Mouse (Mus musculus): ENCODE measurements around the gene Syn3. TPM values are rescaled to one million over a fixed set of nuclear protein-coding genes. Genes with fewer than 3 reads are reported as not detected.

The Syn3 gene
- total and polyA plus RNA-seq, 2 experiments from 2014 or later: 22.0 to 67.0 TPM

GRCm38 (mm10) chr10:86343931-86344330 is 154.8 kb downstream of the Syn3 start:
- Histone ChIP-seq H3K9ac (replicated peaks; ENCODE audit: low read length, poor library complexity, severe bottlenecking) (no peak overlapping the region), H3K4me2 (ENCODE audit: low read depth, low read length, poor library complexity, severe bottlenecking) (no peak overlapping the region), H3K4me1 (ENCODE audit: insufficient read depth, low read length) (peaks cover 7% of the 10 kb centered on the region), H3K36me3 (ENCODE audit: insufficient read depth, low read length) (peaks cover 20% of the 10 kb centered on the region), H3K4me3 (ENCODE audit: low read depth, low read length) (no peak overlapping the region), H3K9me3 (ENCODE audit: low read length) (no peaks in the 10 kb centered on the region), H3K27ac (ENCODE audit: low read depth, low read length) (no peak overlapping the region), H3K27me3 (ENCODE audit: insufficient read depth, low read length) (no peaks in the 10 kb centered on the region)
- 94% methylated on average over 7 of the region's 7 CpGs for WGBS
- no peak for TF ChIP-seq CTCF (IDR thresholded peaks at IDR 0.05)
- ATAC-seq (ENCODE audit: low FRiP score): no peak
- DNase-seq (ENCODE audit: low spot score): no peak

GRCm38 (mm10) chr10:86343362-86343761 is 155.3 kb downstream of the Syn3 start:
- Histone ChIP-seq H3K9me3 (ENCODE audit: low read length) (no peaks in the 10 kb centered on the region), H3K36me3 (ENCODE audit: insufficient read depth, low read length) (peaks cover 15% of the 10 kb centered on the region), H3K9ac (replicated peaks; ENCODE audit: low read length, poor library complexity, severe bottlenecking) (no peak overlapping the region), H3K27ac (ENCODE audit: low read depth, low read length) (no peak overlapping the region), H3K4me3 (ENCODE audit: low read depth, low read length) (no peak overlapping the region), H3K4me2 (ENCODE audit: low read depth, low read length, poor library complexity, severe bottlenecking) (no peak overlapping the region), H3K4me1 (ENCODE audit: insufficient read depth, low read length) (peaks cover 7% of the 10 kb centered on the region), H3K27me3 (ENCODE audit: insufficient read depth, low read length) (no peaks in the 10 kb centered on the region)
- WGBS: 82% methylated on average over 6 of the region's 6 CpGs
- ATAC-seq (ENCODE audit: low FRiP score): no peak
- TF ChIP-seq CTCF (IDR thresholded peaks at IDR 0.05): no peak
- no peak for DNase-seq (ENCODE audit: low spot score)

GRCm38 (mm10) chr10:86342713-86343112 is 156.0 kb downstream of the Syn3 start:
- TF ChIP-seq CTCF (IDR thresholded peaks at IDR 0.05): no peak
- DNase-seq (ENCODE audit: low spot score) (no peak), ATAC-seq (ENCODE audit: low FRiP score) (no peak)
- H3K4me3 ChIP-seq (ENCODE audit: low read depth, low read length): no peak overlapping the region
- H3K9me3 ChIP-seq (ENCODE audit: low read length): no peaks in the 10 kb centered on the region
- WGBS: 52% methylated on average over 7 of the region's 7 CpGs
- H3K36me3 ChIP-seq (ENCODE audit: insufficient read depth, low read length): peaks cover 14% of the 10 kb centered on the region
- no peak overlapping the region for H3K4me2 ChIP-seq (ENCODE audit: low read depth, low read length, poor library complexity, severe bottlenecking)
- H3K9ac ChIP-seq (replicated peaks; ENCODE audit: low read length, poor library complexity, severe bottlenecking): no peak overlapping the region
- H3K27ac ChIP-seq (ENCODE audit: low read depth, low read length): no peak overlapping the region
- no peaks in the 10 kb centered on the region for H3K27me3 ChIP-seq (ENCODE audit: insufficient read depth, low read length)
- peaks cover 11% of the 10 kb centered on the region for H3K4me1 ChIP-seq (ENCODE audit: insufficient read depth, low read length)

GRCm38 (mm10) chr10:86342151-86342550 is 156.5 kb downstream of the Syn3 start:
- WGBS: 74% methylated on average over 4 of the region's 4 CpGs
- H3K27me3 ChIP-seq (ENCODE audit: insufficient read depth, low read length): no peaks in the 10 kb centered on the region
- H3K4me3 ChIP-seq (ENCODE audit: low read depth, low read length): no peak overlapping the region
- ATAC-seq (ENCODE audit: low FRiP score) (no peak), DNase-seq (ENCODE audit: low spot score) (no peak)
- H3K4me1 ChIP-seq (ENCODE audit: insufficient read depth, low read length): peaks cover 11% of the 10 kb centered on the region
- no peak overlapping the region for H3K4me2 ChIP-seq (ENCODE audit: low read depth, low read length, poor library complexity, severe bottlenecking)
- TF ChIP-seq CTCF (IDR thresholded peaks at IDR 0.05): no peak
- no peaks in the 10 kb centered on the region for H3K9me3 ChIP-seq (ENCODE audit: low read length)
- no peak overlapping the region for H3K9ac ChIP-seq (replicated peaks; ENCODE audit: low read length, poor library complexity, severe bottlenecking)
- peaks cover 14% of the 10 kb centered on the region for H3K36me3 ChIP-seq (ENCODE audit: insufficient read depth, low read length)
- peak overlapping the region; percentile 26; the same call in 1 of the 2 replicates for H3K27ac ChIP-seq (ENCODE audit: low read depth, low read length)

- Histone ChIP-seq H3K9me3 (ENCODE audit: low read length) (no peaks in the 10 kb centered on the region), H3K36me3 (ENCODE audit: insufficient read depth, low read length) (peaks cover 14% of the 10 kb centered on the region), H3K4me2 (ENCODE audit: low read depth, low read length, poor library complexity, severe bottlenecking) (no peak overlapping the region), H3K9ac (replicated peaks; ENCODE audit: low read length, poor library complexity, severe bottlenecking) (no peak overlapping the region), H3K4me3 (ENCODE audit: low read depth, low read length) (no peak overlapping the region), H3K27ac (ENCODE audit: low read depth, low read length) (no peak overlapping the region), H3K27me3 (ENCODE audit: insufficient read depth, low read length) (no peaks in the 10 kb centered on the region), H3K4me1 (ENCODE audit: insufficient read depth, low read length) (peaks cover 11% of the 10 kb centered on the region)
- DNase-seq (ENCODE audit: low spot score) (no peak), ATAC-seq (ENCODE audit: low FRiP score) (no peak)
- no peak for TF ChIP-seq CTCF (IDR thresholded peaks at IDR 0.05)
- 33% methylated on average over 8 of the region's 8 CpGs for WGBS
Observed at GRCm38 (mm10) chr10:86341589-86341988, 157.1 kb downstream of the Syn3 start.

DNA sequence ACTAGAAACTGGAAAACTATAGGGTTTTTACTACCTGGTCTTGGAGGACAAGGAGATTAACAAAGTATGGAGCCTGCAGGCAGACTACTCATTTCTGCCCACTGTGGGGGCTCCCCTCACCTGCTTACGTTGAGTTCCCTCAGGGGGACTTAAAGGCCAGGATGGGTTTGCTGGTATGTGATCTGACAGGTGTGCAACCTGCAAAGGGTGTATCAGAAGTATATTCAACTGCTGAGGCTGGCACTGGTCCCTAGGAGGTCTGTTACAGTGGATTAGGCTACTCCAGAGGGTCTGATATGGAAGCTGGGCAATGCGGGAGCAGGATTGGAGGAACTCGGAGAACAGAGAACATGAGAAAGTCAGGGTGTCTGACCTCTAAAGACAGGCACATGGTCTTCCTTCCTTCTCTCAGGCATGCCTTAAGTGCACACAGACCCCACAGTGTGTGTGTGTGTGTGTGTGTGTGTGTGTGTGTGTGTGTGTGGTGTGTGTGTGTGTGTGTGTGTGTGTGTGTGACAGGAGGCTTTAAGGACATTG is 157.6 kb downstream of the Syn3 start:
- H3K4me1 ChIP-seq (ENCODE audit: insufficient read depth, low read length): peaks cover 11% of the 10 kb centered on the region
- no peak for TF ChIP-seq CTCF (IDR thresholded peaks at IDR 0.05)
- H3K4me3 ChIP-seq (ENCODE audit: low read depth, low read length): no peak overlapping the region
- H3K9me3 ChIP-seq (ENCODE audit: low read length): no peaks in the 10 kb centered on the region
- peaks cover 14% of the 10 kb centered on the region for H3K36me3 ChIP-seq (ENCODE audit: insufficient read depth, low read length)
- ATAC-seq (ENCODE audit: low FRiP score): no peak
- no peak for DNase-seq (ENCODE audit: low spot score)
- H3K9ac ChIP-seq (replicated peaks; ENCODE audit: low read length, poor library complexity, severe bottlenecking): no peak overlapping the region
- H3K4me2 ChIP-seq (ENCODE audit: low read depth, low read length, poor library complexity, severe bottlenecking): no peak overlapping the region
- 65% methylated on average over 3 of the region's 3 CpGs for WGBS
- no peak overlapping the region; the same call in 1 of the 2 replicates for H3K27ac ChIP-seq (ENCODE audit: low read depth, low read length)
- H3K27me3 ChIP-seq (ENCODE audit: insufficient read depth, low read length): no peaks in the 10 kb centered on the region
